Mouse (Mus musculus) adipose tissue, adult 10 weeks (tissue): Measurements from ENCODE around the gene Gm10985. TPM values are rescaled to one million over a fixed set of nuclear protein-coding genes. Genes with fewer than 3 reads are reported as not detected.

ENCODE experiments used
- polyA plus RNA-seq: library from polyadenylated mRNA; stranded (reverse); fragments of 350-450 nt; fragmentation: Illumina TruSeq; extraction: RNeasy Lipid Tissue Mini Kit (QIAGEN cat#74804); gene quantifications from one replicate; pipeline ENCODE4 v1.2.3, GENCODE M21; 2014; ENCODE audit warnings: low read depth, low replicate concordance

The Gm10985 gene
- polyA plus RNA-seq: not detected

GRCm38 (mm10) chr3:53844786-53845185 is at the start of gene Gm10985:
Gene Gm10985, plus strand, starts transcription at chr3:53845086.

GRCm38 (mm10) chr3:53863383-53864220 is 18.7 kb downstream of the Gm10985 start, which contains the start of gene Ufm1:
Gene Ufm1, minus strand, starts transcription at chr3:53863830.

Other genes starting within 250 kb of the Gm10985 start
- 2.2 TPM for gene Frem2, start 187.7 kb upstream of the Gm10985 start, polyA plus RNA-seq
- gene Ufm1, start 18.7 kb downstream of the Gm10985 start, polyA plus RNA-seq: 64.4 TPM